Mouse (Mus musculus): ENCODE data around the gene Inafm2.

Inafm2 gene

GRCm38 (mm10) chr2:118759828-118760227, 14.3 kb downstream of the Inafm2 start:
- in situ Hi-C loops (cut with MseI, MboI), result loop anchor here (10.0 kb wide), 1 partner anchor 125 kb away; no protein-coding TSS in a partner anchor

- in situ Hi-C loops (cut with MseI, MboI), result loop anchor here (10.0 kb wide), 1 partner anchor 124 kb away; no protein-coding TSS in a partner anchor
Measured at GRCm38 (mm10) chr2:118760311-118761025, 14.9 kb downstream of the Inafm2 start.

- in situ Hi-C loops (cut with MseI, MboI), result loop anchor here (10.0 kb wide), 1 partner anchor 123 kb away; no protein-coding TSS in a partner anchor
Measured at GRCm38 (mm10) chr2:118761358-118761757, 15.8 kb downstream of the Inafm2 start.

GRCm38 (mm10) chr2:118761906-118762783, 16.6 kb downstream of the Inafm2 start, which contains the start of gene Ccdc9b:
Gene Ccdc9b (minus strand): TSS chr2:118762661.
- in situ Hi-C loops (cut with MseI, MboI), result loop anchor here (10.0 kb wide), 1 partner anchor 123 kb away; no protein-coding TSS in a partner anchor

GRCm38 (mm10) chr2:118762784-118763148, 17.2 kb downstream of the Inafm2 start:
- in situ Hi-C loops (cut with MseI, MboI), result loop anchor here (10.0 kb wide), 1 partner anchor 122 kb away; no protein-coding TSS in a partner anchor

- in situ Hi-C loops (cut with MseI, MboI), result loop anchor here (10.0 kb wide), 1 partner anchor 121 kb away; no protein-coding TSS in a partner anchor
Measured at GRCm38 (mm10) chr2:118763469-118763868, 17.9 kb downstream of the Inafm2 start.

- in situ Hi-C loops (cut with MseI, MboI), result loop anchor here (10.0 kb wide), 1 partner anchor 121 kb away; no protein-coding TSS in a partner anchor
Measured at GRCm38 (mm10) chr2:118764094-118764831, 18.7 kb downstream of the Inafm2 start.

GRCm38 (mm10) chr2:118764875-118765274, 19.3 kb downstream of the Inafm2 start:
- in situ Hi-C loops (cut with MseI, MboI), result loop anchor here (10.0 kb wide), 1 partner anchor 120 kb away; no protein-coding TSS in a partner anchor

- in situ Hi-C loops (cut with MseI, MboI), result loop anchor here (10.0 kb wide), 1 partner anchor 118 kb away; no protein-coding TSS in a partner anchor
Measured at GRCm38 (mm10) chr2:118766041-118767033, 20.8 kb downstream of the Inafm2 start.

GRCm38 (mm10) chr2:118772158-118772874, 26.8 kb downstream of the Inafm2 start, which contains the start of gene Phgr1:
Gene Phgr1 (plus strand): TSS chr2:118772769.
- in situ Hi-C loops (cut with MseI, MboI), result no loop called here

GRCm38 (mm10) chr2:118774536-118774935, 29.0 kb downstream of the Inafm2 start:
- in situ Hi-C loops (cut with MseI, MboI), result no loop called here

GRCm38 (mm10) chr2:118775396-118775795, 29.8 kb downstream of the Inafm2 start:
- in situ Hi-C loops (cut with MseI, MboI), result no loop called here

- in situ Hi-C loops (cut with MseI, MboI), result no loop called here
Measured at GRCm38 (mm10) chr2:118775846-118776245, 30.3 kb downstream of the Inafm2 start.

GRCm38 (mm10) chr2:118776295-118776694, 30.7 kb downstream of the Inafm2 start:
- in situ Hi-C loops (cut with MseI, MboI), result no loop called here

- in situ Hi-C loops (cut with MseI, MboI), result no loop called here
Measured at GRCm38 (mm10) chr2:118778418-118778817, 32.9 kb downstream of the Inafm2 start.

GRCm38 (mm10) chr2:118779065-118779464, 33.5 kb downstream of the Inafm2 start:
- in situ Hi-C loops (cut with MseI, MboI), result no loop called here

- in situ Hi-C loops (cut with MseI, MboI), result no loop called here
Measured at GRCm38 (mm10) chr2:118779504-118780480, 34.2 kb downstream of the Inafm2 start, which contains the start of gene Disp2. Gene Disp2 (plus strand): TSS chr2:118779719.

- in situ Hi-C loops (cut with MseI, MboI), result no loop called here
Measured at GRCm38 (mm10) chr2:118781115-118781514, 35.6 kb downstream of the Inafm2 start.

Data from mouse trophoblast stem cell (cell line).